14 mouse cellular contexts compared by ENCODE assay signal in genomic region chr10:46294290-46294689, GRCm38 (mm10).
"Had no signal": no experiment of that assay in that cellular context is flagged by ENCODE, and none has a peak within 500 bp of the region (broad histone marks: within the 10 kb centered on the region; RNA-seq: fewer than 3 reads in every experiment).

No protein-coding gene starts in this region.

- H3K9me3 ChIP-seq: limb, embryonic 12.5 days; liver, embryonic 13.5 days; midbrain, embryonic 13.5 days; neural tube, embryonic 15.5 days had no signal

- H3K4me2 ChIP-seq: limb, embryonic 12.5 days; liver, embryonic 13.5 days; midbrain, embryonic 13.5 days; neural tube, embryonic 15.5 days had no signal

- ATAC-seq: liver, postnatal 0 days; midbrain, embryonic 13.5 days had no signal

- H3K9ac ChIP-seq: limb, embryonic 12.5 days; liver, embryonic 13.5 days; liver, postnatal 0 days; midbrain, embryonic 13.5 days; neural tube, embryonic 15.5 days had no signal

- H3K27me3 ChIP-seq: limb, embryonic 12.5 days; liver, embryonic 13.5 days; midbrain, embryonic 13.5 days; neural tube, embryonic 15.5 days had no signal

- H3K4me1 ChIP-seq: limb, embryonic 12.5 days; liver, embryonic 13.5 days; midbrain, embryonic 13.5 days; neural tube, embryonic 15.5 days had no signal

- H3K4me3 ChIP-seq: layer of hippocampus, adult 2 months; limb, embryonic 12.5 days; liver, embryonic 13.5 days; midbrain, embryonic 13.5 days; neural tube, embryonic 15.5 days had no signal

- H3K36me3 ChIP-seq: limb, embryonic 12.5 days; liver, embryonic 13.5 days; midbrain, embryonic 13.5 days; neural tube, embryonic 15.5 days had no signal

- DNase-seq: kidney, postnatal 10 days; kidney, postnatal 4 days; liver; liver, embryonic 13.5 days; liver, postnatal 0 days; lung, postnatal 36 days; right cerebral cortex, adult 18-20 months; right cerebral cortex, postnatal 25 days; thymus, postnatal 4 days had no signal

- H3K27ac ChIP-seq: layer of hippocampus, adult 2 months; limb, embryonic 12.5 days; liver, embryonic 13.5 days; midbrain, embryonic 13.5 days; neural tube, embryonic 15.5 days; stomach, postnatal 0 days had no signal
